8 mouse cellular contexts compared by ENCODE assay signal in the genomic region with DNA sequence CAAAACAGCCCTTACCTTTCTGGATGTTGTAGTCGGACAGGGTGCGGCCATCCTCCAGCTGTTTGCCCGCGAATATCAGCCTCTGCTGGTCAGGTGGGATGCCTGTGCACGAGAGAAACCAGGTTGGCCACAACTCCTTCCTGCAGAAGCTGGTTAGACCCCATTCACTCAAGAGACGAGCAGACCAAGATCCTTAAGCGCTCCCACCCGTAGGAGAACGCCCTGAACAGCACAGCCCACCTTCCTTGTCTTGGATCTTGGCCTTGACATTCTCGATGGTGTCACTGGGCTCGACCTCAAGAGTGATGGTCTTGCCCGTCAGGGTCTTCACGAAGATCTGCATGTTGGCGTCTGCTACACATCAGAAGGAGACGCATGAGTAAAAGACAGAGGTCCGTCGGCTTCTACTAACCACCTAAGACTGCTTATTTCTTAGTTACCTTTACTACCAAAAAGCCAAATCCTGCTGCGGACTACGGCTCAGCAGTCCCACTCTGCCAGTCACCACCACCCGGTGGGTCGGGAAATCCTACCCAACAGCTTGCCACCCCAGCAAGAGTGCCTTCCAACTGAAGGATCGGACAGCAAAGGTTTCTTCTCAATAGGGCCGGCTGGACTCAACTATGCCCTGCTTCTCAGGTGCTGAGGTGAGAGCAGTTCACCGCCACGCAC. TPM values are rescaled to one million over a fixed set of nuclear protein-coding genes. Genes with fewer than 3 reads are reported as not detected.
DNase-seq lines count a peak whose midpoint lies in the region; ATAC-seq and TF ChIP-seq lines count a peak whose summit lies in the region.

No protein-coding gene starts in this region.

- peak overlapping the region; percentile 98 for H3K27ac ChIP-seq in gastrocnemius, adult 2 months
- peak overlapping the region; percentile 99 for H3K27ac ChIP-seq in testis, adult 2 months (ENCODE audit: control insufficient read depth, insufficient read depth, low read depth, low read length)
- H3K27ac ChIP-seq in limb, embryonic 15.5 days = peak overlapping the region; percentile 98
- peak overlapping the region; percentile 86 for H3K27ac ChIP-seq in stomach, embryonic 16.5 days (ENCODE audit: low read length)

- peak overlapping the region; percentile 99 for H3K9ac ChIP-seq in limb, embryonic 15.5 days
- peak overlapping the region; percentile 99 for H3K9ac ChIP-seq in stomach, embryonic 16.5 days (ENCODE audit: low read length)

- 9% methylated on average over 25 of the region's 25 CpGs for WGBS in limb, embryonic 15.5 days
- 6% methylated on average over 25 of the region's 25 CpGs for WGBS in stomach, embryonic 16.5 days

- intact Hi-C loops in gastrocnemius, adult 2 months (cut with DNase I) = loop anchor here (5.0 kb wide), 1 partner anchor 167 kb away; no protein-coding TSS in a partner anchor

- ATAC-seq in limb, embryonic 15.5 days (ENCODE audit: insufficient number of reproducible peaks, low FRiP score, low TSS enrichment, low read depth) = no peak
- ATAC-seq in stomach, embryonic 16.5 days (ENCODE audit: insufficient read depth, low FRiP score) = no peak

- peak overlapping the region; percentile 74 for H3K4me3 ChIP-seq in gastrocnemius, adult 2 months
- peak overlapping the region; percentile 96 for H3K4me3 ChIP-seq in testis, adult 2 months (ENCODE audit: control insufficient read depth, low read depth, low read length)
- peak overlapping the region; percentile 99 for H3K4me3 ChIP-seq in limb, embryonic 15.5 days
- H3K4me3 ChIP-seq in stomach, embryonic 16.5 days (replicated peaks; ENCODE audit: low read length) = peak overlapping the region; percentile 99

- no peak for DNase-seq in gastrocnemius, adult 2 months
- DNase-seq in gastrocnemius, postnatal 4 days (ENCODE audit: low spot score in 2 of 2) = no peak
- DNase-seq in testis, postnatal 14 days (ENCODE audit: low spot score) = no peak
- DNase-seq in adrenal gland, postnatal 10 days = no peak
- DNase-seq in ovary, postnatal 10 days (ENCODE audit: low spot score) = no peak

- no peaks in the 10 kb centered on the region for H3K27me3 ChIP-seq in testis, adult 2 months (ENCODE audit: control insufficient read depth, insufficient read depth, low read length)
- no peaks in the 10 kb centered on the region for H3K27me3 ChIP-seq in limb, embryonic 15.5 days
- no peaks in the 10 kb centered on the region for H3K27me3 ChIP-seq in stomach, embryonic 16.5 days (ENCODE audit: control insufficient read depth, insufficient read depth, low read length)

- peaks cover 20% of the 10 kb centered on the region for H3K4me1 ChIP-seq in testis, adult 2 months (ENCODE audit: control insufficient read depth, insufficient read depth, low read length)
- peaks cover 51% of the 10 kb centered on the region for H3K4me1 ChIP-seq in limb, embryonic 15.5 days
- H3K4me1 ChIP-seq in stomach, embryonic 16.5 days (ENCODE audit: control insufficient read depth, insufficient read depth, low read length) = peaks cover 31% of the 10 kb centered on the region

- H3K36me3 ChIP-seq in testis, adult 2 months (ENCODE audit: control insufficient read depth, insufficient read depth, low read length) = peaks cover 3% of the 10 kb centered on the region
- peaks cover 35% of the 10 kb centered on the region for H3K36me3 ChIP-seq in limb, embryonic 15.5 days
- H3K36me3 ChIP-seq in stomach, embryonic 16.5 days (ENCODE audit: control insufficient read depth, insufficient read depth, low read length) = peaks cover 14% of the 10 kb centered on the region; the same call in 1 of the 2 replicates

- TF ChIP-seq CTCF in gastrocnemius, adult 2 months (IDR thresholded peaks at IDR 0.05) = no peak
- TF ChIP-seq CTCF in testis, adult 2 months (IDR thresholded peaks at IDR 0.05; ENCODE audit: control insufficient read depth, insufficient read depth, insufficient replicate concordance, low read depth, low read length) = no peak

- peak overlapping the region; percentile 65 for H3K4me2 ChIP-seq in limb, embryonic 15.5 days
- peak overlapping the region; percentile 98 for H3K4me2 ChIP-seq in stomach, embryonic 16.5 days (ENCODE audit: low read depth, low read length)

- H3K9me3 ChIP-seq in limb, embryonic 15.5 days = no peaks in the 10 kb centered on the region
- H3K9me3 ChIP-seq in stomach, embryonic 16.5 days (replicated peaks; ENCODE audit: control insufficient read depth, low read length) = no peaks in the 10 kb centered on the region

- TF ChIP-seq POLR2A in testis, adult 2 months (IDR thresholded peaks at IDR 0.05; ENCODE audit: control insufficient read depth, low read depth, low read length) = no peak

RNA-seq across cellular contexts. Expression of gene Uba52, which starts 1.2 kb away (rescaled TPM):
- 100 to 1,000 TPM; 777 to 924 TPM for total RNA-seq in gastrocnemius, adult 2 months (2021)
- 1,000 to 10,000 TPM; 1,604 to 1,674 TPM for total RNA-seq in gastrocnemius, postnatal 4 days (2021)
- 768 and 853 TPM in 2 replicates for polyA plus RNA-seq in testis, adult 2 months (2012; rRNA removed)
- polyA plus RNA-seq in limb, embryonic 15.5 days (2015; fragmentation: Nextera tagmentation; extraction: Ambion mirVana) = 859 and 940 TPM in 2 replicates
- polyA plus RNA-seq in stomach, embryonic 16.5 days (2015; fragmentation: Nextera tagmentation; extraction: Ambion mirVana) = 719 and 930 TPM in 2 replicates
- total RNA-seq in adrenal gland, postnatal 10 days (2021) = 1,000 to 10,000 TPM; 1,751 to 1,916 TPM

RNA-seq across cellular contexts. Expression of gene Rex1bd, which starts 2.9 kb away (rescaled TPM):
- 100 to 1,000 TPM; 146 to 148 TPM for total RNA-seq in gastrocnemius, adult 2 months (2021)
- 100 to 1,000 TPM; 118 to 119 TPM for total RNA-seq in gastrocnemius, postnatal 4 days (2021)
- 23.9 and 26.9 TPM in 2 replicates for polyA plus RNA-seq in testis, adult 2 months (2012; rRNA removed)
- 136 and 149 TPM in 2 replicates for polyA plus RNA-seq in limb, embryonic 15.5 days (2015; fragmentation: Nextera tagmentation; extraction: Ambion mirVana)
- 118 and 125 TPM in 2 replicates for polyA plus RNA-seq in stomach, embryonic 16.5 days (2015; fragmentation: Nextera tagmentation; extraction: Ambion mirVana)
- total RNA-seq in adrenal gland, postnatal 10 days (2021) = 100 to 1,000 TPM; 121 to 130 TPM

RNA-seq across cellular contexts. Expression of gene Crlf1, which starts 16.5 kb away (rescaled TPM):
- 1 to 10 TPM; 2.5 to 3.2 TPM for total RNA-seq in gastrocnemius, adult 2 months (2021)
- total RNA-seq in gastrocnemius, postnatal 4 days (2021) = 1 to 10 TPM; 3.7 to 4.7 TPM
- 126 and 137 TPM in 2 replicates for polyA plus RNA-seq in testis, adult 2 months (2012; rRNA removed)
- 91.2 and 97.7 TPM in 2 replicates for polyA plus RNA-seq in limb, embryonic 15.5 days (2015; fragmentation: Nextera tagmentation; extraction: Ambion mirVana)
- 3.4 and 4.9 TPM in 2 replicates for polyA plus RNA-seq in stomach, embryonic 16.5 days (2015; fragmentation: Nextera tagmentation; extraction: Ambion mirVana)
- under 1 TPM; 0.21 to 0.42 TPM for total RNA-seq in adrenal gland, postnatal 10 days (2021)

RNA-seq across cellular contexts. Expression of gene Fkbp8, which starts 18.1 kb away (rescaled TPM):
- 100 to 1,000 TPM; 108 to 112 TPM for total RNA-seq in gastrocnemius, adult 2 months (2021)
- 100 to 1,000 TPM; 162 to 184 TPM for total RNA-seq in gastrocnemius, postnatal 4 days (2021)
- polyA plus RNA-seq in testis, adult 2 months (2012; rRNA removed) = 179 and 198 TPM in 2 replicates
- 274 and 278 TPM in 2 replicates for polyA plus RNA-seq in limb, embryonic 15.5 days (2015; fragmentation: Nextera tagmentation; extraction: Ambion mirVana)
- 291 and 298 TPM in 2 replicates for polyA plus RNA-seq in stomach, embryonic 16.5 days (2015; fragmentation: Nextera tagmentation; extraction: Ambion mirVana)
- 100 to 1,000 TPM; 226 to 250 TPM for total RNA-seq in adrenal gland, postnatal 10 days (2021)

RNA-seq across cellular contexts. Expression of gene Kxd1, which starts 18.3 kb away (rescaled TPM):
- total RNA-seq in gastrocnemius, adult 2 months (2021) = 10 to 100 TPM; 70.4 to 83.9 TPM
- 10 to 100 TPM; 57.6 to 60.7 TPM for total RNA-seq in gastrocnemius, postnatal 4 days (2021)
- 77.9 and 84.7 TPM in 2 replicates for polyA plus RNA-seq in testis, adult 2 months (2012; rRNA removed)
- polyA plus RNA-seq in limb, embryonic 15.5 days (2015; fragmentation: Nextera tagmentation; extraction: Ambion mirVana) = 53.8 and 55.1 TPM in 2 replicates
- 53.6 and 53.9 TPM in 2 replicates for polyA plus RNA-seq in stomach, embryonic 16.5 days (2015; fragmentation: Nextera tagmentation; extraction: Ambion mirVana)
- total RNA-seq in adrenal gland, postnatal 10 days (2021) = 10 to 100 TPM; 84.0 to 97.4 TPM
